Mouse (Mus musculus): ENCODE measurements around the gene Khsrp. TPM values are rescaled to one million over a fixed set of nuclear protein-coding genes. Genes with fewer than 3 reads are reported as not detected.

Khsrp gene
- polyA plus RNA-seq, 1 experiment from 2014 or later, result 29.6 TPM

- Histone ChIP-seq H3K27me3 (replicated peaks; ENCODE audit: control insufficient read depth, insufficient read depth, low read length) (no peaks in the 10 kb centered on the region), H3K27ac (ENCODE audit: low read length) (no peak overlapping the region), H3K4me1 (replicated peaks; ENCODE audit: control insufficient read depth, insufficient read depth, low read length) (peaks cover 3% of the 10 kb centered on the region; the same call in 1 of the 2 replicates), H3K4me2 (ENCODE audit: low read length) (no peak overlapping the region), H3K4me3 (replicated peaks; ENCODE audit: low read length) (no peak overlapping the region), H3K36me3 (ENCODE audit: control insufficient read depth, insufficient read depth) (no peaks in the 10 kb centered on the region), H3K9ac (replicated peaks; ENCODE audit: low read depth, low read length) (no peak overlapping the region), H3K9me3 (ENCODE audit: control insufficient read depth, low read length) (no peaks in the 10 kb centered on the region)
- 84% methylated on average over 9 of the region's 9 CpGs for WGBS
- ATAC-seq, result no peak
Measured at GRCm38 (mm10) chr17:56984886-56985285, 46.4 kb downstream of the Khsrp start.

- H3K9ac ChIP-seq (replicated peaks; ENCODE audit: low read depth, low read length), result no peak within 1 kb of the TSS
- no peak within 1 kb of the TSS for H3K27ac ChIP-seq (ENCODE audit: low read length)
- no peaks in the 10 kb centered on the region for H3K4me1 ChIP-seq (replicated peaks; ENCODE audit: control insufficient read depth, insufficient read depth, low read length)
- no peak within 1 kb of the TSS for H3K4me3 ChIP-seq (replicated peaks; ENCODE audit: low read length)
- no peak for ATAC-seq
- WGBS, result 78% methylated on average over 5 of the region's 5 CpGs
- no peak within 1 kb of the TSS for H3K4me2 ChIP-seq (ENCODE audit: low read length)
- no peaks in the 10 kb centered on the region for H3K27me3 ChIP-seq (replicated peaks; ENCODE audit: control insufficient read depth, insufficient read depth, low read length)
- H3K36me3 ChIP-seq (ENCODE audit: control insufficient read depth, insufficient read depth), result no peaks in the 10 kb centered on the region
- H3K9me3 ChIP-seq (ENCODE audit: control insufficient read depth, low read length), result no peaks in the 10 kb centered on the region
Measured at GRCm38 (mm10) chr17:56982013-56982412, 49.3 kb downstream of the Khsrp start, which contains the start of gene Acer1. Acer1 (minus strand) TSS chr17:56982126.

- H3K4me2 ChIP-seq (ENCODE audit: low read length), result no peak overlapping the region
- no peaks in the 10 kb centered on the region for H3K9me3 ChIP-seq (ENCODE audit: control insufficient read depth, low read length)
- no peak overlapping the region for H3K9ac ChIP-seq (replicated peaks; ENCODE audit: low read depth, low read length)
- H3K27me3 ChIP-seq (replicated peaks; ENCODE audit: control insufficient read depth, insufficient read depth, low read length), result no peaks in the 10 kb centered on the region
- H3K4me3 ChIP-seq (replicated peaks; ENCODE audit: low read length), result no peak overlapping the region
- H3K27ac ChIP-seq (ENCODE audit: low read length), result no peak overlapping the region
- no peaks in the 10 kb centered on the region for H3K36me3 ChIP-seq (ENCODE audit: control insufficient read depth, insufficient read depth)
- no peaks in the 10 kb centered on the region for H3K4me1 ChIP-seq (replicated peaks; ENCODE audit: control insufficient read depth, insufficient read depth, low read length)
- ATAC-seq, result no peak
- 86% methylated on average over 7 of the region's 7 CpGs for WGBS
Measured at GRCm38 (mm10) chr17:56981049-56981448, 50.3 kb downstream of the Khsrp start.

GRCm38 (mm10) chr17:56979524-56979923 lies 51.8 kb downstream of the Khsrp start:
- Histone ChIP-seq H3K4me3 (replicated peaks; ENCODE audit: low read length) (no peak overlapping the region), H3K27me3 (replicated peaks; ENCODE audit: control insufficient read depth, insufficient read depth, low read length) (no peaks in the 10 kb centered on the region), H3K9me3 (ENCODE audit: control insufficient read depth, low read length) (no peaks in the 10 kb centered on the region), H3K4me2 (ENCODE audit: low read length) (no peak overlapping the region), H3K9ac (replicated peaks; ENCODE audit: low read depth, low read length) (no peak overlapping the region), H3K27ac (ENCODE audit: low read length) (no peak overlapping the region), H3K36me3 (ENCODE audit: control insufficient read depth, insufficient read depth) (no peaks in the 10 kb centered on the region), H3K4me1 (replicated peaks; ENCODE audit: control insufficient read depth, insufficient read depth, low read length) (no peaks in the 10 kb centered on the region)
- WGBS, result 48% methylated on average over 5 of the region's 8 CpGs
- no peak for ATAC-seq

- no peak overlapping the region for H3K4me2 ChIP-seq (ENCODE audit: low read length)
- WGBS, result 72% methylated on average over 8 of the region's 8 CpGs
Measured at GRCm38 (mm10) chr17:56976531-56977390, 54.6 kb downstream of the Khsrp start.

GRCm38 (mm10) chr17:56975391-56975790 lies 55.9 kb downstream of the Khsrp start:
- H3K4me1 ChIP-seq (replicated peaks; ENCODE audit: control insufficient read depth, insufficient read depth, low read length), result no peaks in the 10 kb centered on the region
- no peak overlapping the region for H3K4me2 ChIP-seq (ENCODE audit: low read length)
- ATAC-seq, result no peak
- H3K4me3 ChIP-seq (replicated peaks; ENCODE audit: low read length), result no peak overlapping the region
- no peaks in the 10 kb centered on the region for H3K27me3 ChIP-seq (replicated peaks; ENCODE audit: control insufficient read depth, insufficient read depth, low read length)
- no peak overlapping the region for H3K27ac ChIP-seq (ENCODE audit: low read length)
- WGBS, result 71% methylated on average over 3 of the region's 3 CpGs
- H3K9me3 ChIP-seq (ENCODE audit: control insufficient read depth, low read length), result no peaks in the 10 kb centered on the region
- no peaks in the 10 kb centered on the region for H3K36me3 ChIP-seq (ENCODE audit: control insufficient read depth, insufficient read depth)
- H3K9ac ChIP-seq (replicated peaks; ENCODE audit: low read depth, low read length), result no peak overlapping the region

More at GRCm38 (mm10) chr17:56976531-56977390, 54.6 kb downstream of the Khsrp start:
- no peak overlapping the region for H3K9ac ChIP-seq (replicated peaks; ENCODE audit: low read depth, low read length)
- H3K27ac ChIP-seq (ENCODE audit: low read length), result no peak overlapping the region
- H3K4me3 ChIP-seq (replicated peaks; ENCODE audit: low read length), result no peak overlapping the region
- no peaks in the 10 kb centered on the region for H3K27me3 ChIP-seq (replicated peaks; ENCODE audit: control insufficient read depth, insufficient read depth, low read length)
- no peaks in the 10 kb centered on the region for H3K36me3 ChIP-seq (ENCODE audit: control insufficient read depth, insufficient read depth)
- H3K9me3 ChIP-seq (ENCODE audit: control insufficient read depth, low read length), result no peaks in the 10 kb centered on the region
- no peaks in the 10 kb centered on the region for H3K4me1 ChIP-seq (replicated peaks; ENCODE audit: control insufficient read depth, insufficient read depth, low read length)
- no peak for ATAC-seq

GRCm38 (mm10) chr17:56974708-56975240 lies 56.5 kb downstream of the Khsrp start:
- 77% methylated on average over 5 of the region's 5 CpGs for WGBS

GRCm38 (mm10) chr17:56973956-56974707 lies 57.2 kb downstream of the Khsrp start:
- ATAC-seq, result no peak
- Histone ChIP-seq H3K4me1 (replicated peaks; ENCODE audit: control insufficient read depth, insufficient read depth, low read length) (no peaks in the 10 kb centered on the region), H3K9ac (replicated peaks; ENCODE audit: low read depth, low read length) (no peak overlapping the region), H3K36me3 (ENCODE audit: control insufficient read depth, insufficient read depth) (no peaks in the 10 kb centered on the region), H3K9me3 (ENCODE audit: control insufficient read depth, low read length) (no peaks in the 10 kb centered on the region), H3K4me3 (replicated peaks; ENCODE audit: low read length) (no peak overlapping the region), H3K4me2 (ENCODE audit: low read length) (no peak overlapping the region), H3K27me3 (replicated peaks; ENCODE audit: control insufficient read depth, insufficient read depth, low read length) (0 out of 2 replicates have a peak, but pooled peaks cover 5% of the 10 kb centered on the region), H3K27ac (ENCODE audit: low read length) (no peak overlapping the region)
- 68% methylated on average over 11 of the region's 14 CpGs for WGBS

More at GRCm38 (mm10) chr17:56974708-56975240, 56.5 kb downstream of the Khsrp start:
- H3K9ac ChIP-seq (replicated peaks; ENCODE audit: low read depth, low read length), result no peak overlapping the region
- H3K4me3 ChIP-seq (replicated peaks; ENCODE audit: low read length), result no peak overlapping the region
- H3K4me2 ChIP-seq (ENCODE audit: low read length), result no peak overlapping the region
- no peak for ATAC-seq
- H3K27ac ChIP-seq (ENCODE audit: low read length), result no peak overlapping the region
- H3K9me3 ChIP-seq (ENCODE audit: control insufficient read depth, low read length), result no peaks in the 10 kb centered on the region
- no peaks in the 10 kb centered on the region for H3K36me3 ChIP-seq (ENCODE audit: control insufficient read depth, insufficient read depth)
- H3K4me1 ChIP-seq (replicated peaks; ENCODE audit: control insufficient read depth, insufficient read depth, low read length), result no peaks in the 10 kb centered on the region
- 0 out of 2 replicates have a peak, but pooled peaks cover 2% of the 10 kb centered on the region for H3K27me3 ChIP-seq (replicated peaks; ENCODE audit: control insufficient read depth, insufficient read depth, low read length)
